Mouse (Mus musculus) gastrocnemius, postnatal 14 days (tissue): Measurements from ENCODE around the gene Brdt. TPM values are rescaled to one million over a fixed set of nuclear protein-coding genes. Genes with fewer than 3 reads are reported as not detected.
A peak's percentile ranks its signal among the peaks of the same experiment; 100 is the strongest.

ENCODE experiments used
- DNase-seq: peaks from one replicate; pipeline ENCODE4 v3.0.0; 2021; ENCODE audit warnings: mixed read lengths
- intact Hi-C: fragments of 180-260 bp; cut with DNase I; formaldehyde crosslinking; loops from one replicate; pipeline ENCODE4 v1.15.1; 2025; ENCODE audit warnings: low total_unique reads
- long read RNA-seq, 2 experiments: library from polyadenylated mRNA; stranded (forward); transcript quantifications; one replicate each; pipeline ENCODE4 v2.0.0; 2021
- total RNA-seq, 2 experiments: library from RNA; stranded (reverse); gene quantifications; 2 replicates each; pipeline ENCODE4 v1.2.3; 2021

Brdt gene
- 1 to 10 TPM; 2.4 TPM for total RNA-seq
- long read RNA-seq, experiment 1, partial matches to known transcripts: 0 of 1 reads
- long read RNA-seq, experiment 1, other reads (novel, unspliced or antisense): 1 of 1 reads
- long read RNA-seq, experiment 2, partial matches to known transcripts: 2 of 2 reads
- long read RNA-seq, experiment 2, other reads (novel, unspliced or antisense): 0 of 2 reads

DNA sequence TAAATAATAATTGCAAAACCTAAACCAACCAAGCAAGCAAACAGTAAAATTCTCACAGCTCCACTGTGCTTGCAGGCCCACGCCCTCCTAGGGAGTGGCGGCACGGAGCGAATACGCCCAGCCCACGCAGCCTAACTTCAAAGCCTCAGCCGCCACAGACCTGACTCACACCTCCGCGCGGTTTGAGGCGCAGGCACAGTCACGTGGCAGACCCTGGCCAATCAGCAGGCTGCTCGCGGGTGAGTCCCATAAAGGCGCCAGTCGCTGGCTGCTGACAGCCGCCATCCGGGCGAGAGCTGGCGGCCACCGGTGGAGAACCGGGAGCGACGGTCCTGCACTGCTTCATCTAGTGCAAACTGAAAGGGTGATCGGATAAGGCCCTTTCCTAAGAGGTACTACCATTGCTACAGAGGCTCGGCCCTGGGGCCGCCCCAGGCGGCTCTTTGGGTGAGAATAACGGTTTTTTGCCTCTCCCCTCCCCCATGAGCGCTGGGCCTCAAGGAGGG is at the start of gene Brdt:
Gene Brdt, plus strand, starts transcription at position 244 of the 506 bp plus-strand sequence.
- DNase-seq: no peak
- intact Hi-C loops: no loop called here

DNA sequence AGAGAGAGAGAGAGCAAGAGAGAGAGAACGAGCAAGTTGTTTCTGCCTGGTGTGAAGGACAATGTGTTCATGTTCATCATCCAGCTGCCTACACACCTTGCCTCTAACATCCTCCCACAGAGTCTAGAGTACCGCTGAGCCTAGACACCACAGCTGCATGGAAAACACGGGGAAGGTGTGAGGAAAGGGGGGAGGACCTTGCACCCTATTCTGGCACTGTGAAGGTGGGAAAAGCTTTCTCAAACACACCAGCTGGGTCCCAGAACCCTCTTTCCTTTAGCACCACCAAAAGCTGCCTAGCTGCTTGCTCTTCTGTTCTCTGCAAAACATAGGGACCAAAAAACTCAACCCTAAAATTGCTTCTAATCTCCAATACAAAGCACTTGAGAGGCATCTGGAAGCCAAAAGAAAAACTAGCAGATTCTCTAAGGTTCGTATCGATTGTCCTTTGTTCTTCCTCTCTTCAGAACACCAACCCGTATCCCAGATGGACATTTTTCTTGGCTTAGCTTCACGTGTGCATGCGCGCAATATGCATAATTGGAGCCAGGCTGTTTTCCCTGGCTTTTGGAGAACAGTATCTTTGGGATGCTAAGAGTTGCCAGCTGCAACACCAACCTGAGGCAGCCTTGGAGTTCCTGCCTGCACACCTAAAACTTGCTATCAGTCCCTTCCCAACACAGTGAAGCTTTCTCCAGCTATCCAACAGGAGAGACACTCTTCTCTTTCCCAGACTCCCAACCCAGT is 48.2 kb upstream of the Brdt start:
- no peak for DNase-seq
- intact Hi-C loops: no loop called here

DNA sequence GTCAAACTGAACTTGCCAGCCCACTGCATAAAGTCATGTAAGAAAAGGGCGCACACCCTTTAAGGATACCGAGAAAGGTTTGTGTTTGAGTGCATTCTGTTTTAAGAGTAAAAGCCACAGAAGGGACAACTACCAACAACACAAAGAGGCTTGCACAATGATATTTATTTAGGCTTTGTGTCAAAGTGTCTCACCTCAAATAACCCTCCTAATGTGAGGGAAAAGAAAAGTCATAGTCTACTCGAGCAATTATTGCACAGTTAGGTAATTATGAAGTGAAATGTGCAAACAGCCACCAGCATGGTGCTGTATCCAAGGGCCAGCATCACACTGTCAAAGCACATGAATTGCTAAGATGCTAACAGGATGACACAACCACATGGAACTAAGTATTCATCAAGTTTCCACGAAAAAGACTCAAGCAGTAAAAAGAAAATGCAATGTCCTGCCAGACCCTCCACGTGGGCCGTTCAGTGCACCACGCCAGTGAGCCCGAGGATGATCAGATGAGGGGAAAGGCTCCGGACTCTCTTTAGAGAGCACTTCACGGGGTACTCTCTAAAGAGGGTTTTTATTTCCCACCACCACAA is 46.9 kb upstream of the Brdt start:
- DNase-seq: peak; percentile 52
- intact Hi-C loops: no loop called here

DNA sequence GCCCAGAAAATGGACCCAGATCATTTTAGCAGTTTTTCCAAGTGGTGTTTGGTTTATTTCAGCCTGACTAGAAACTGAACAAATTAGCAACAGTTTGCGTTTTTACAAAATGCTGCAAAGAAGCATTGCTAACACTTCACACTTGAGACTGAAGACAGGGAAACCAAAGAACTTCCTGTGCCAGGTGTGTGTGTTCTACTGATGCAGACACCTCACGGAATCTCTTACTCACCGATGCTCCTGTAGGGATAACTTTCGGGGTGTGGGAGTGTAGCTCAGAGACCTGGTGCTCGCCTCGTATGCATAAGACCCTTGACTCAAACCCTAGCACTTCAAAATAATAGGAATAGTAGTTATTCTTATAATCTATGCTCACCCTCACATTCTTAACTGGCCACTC is 45.4 kb upstream of the Brdt start:
- no peak for DNase-seq
- intact Hi-C loops: loop anchor here (5.0 kb wide), 1 partner anchor 293 kb away; no protein-coding TSS in a partner anchor

DNA sequence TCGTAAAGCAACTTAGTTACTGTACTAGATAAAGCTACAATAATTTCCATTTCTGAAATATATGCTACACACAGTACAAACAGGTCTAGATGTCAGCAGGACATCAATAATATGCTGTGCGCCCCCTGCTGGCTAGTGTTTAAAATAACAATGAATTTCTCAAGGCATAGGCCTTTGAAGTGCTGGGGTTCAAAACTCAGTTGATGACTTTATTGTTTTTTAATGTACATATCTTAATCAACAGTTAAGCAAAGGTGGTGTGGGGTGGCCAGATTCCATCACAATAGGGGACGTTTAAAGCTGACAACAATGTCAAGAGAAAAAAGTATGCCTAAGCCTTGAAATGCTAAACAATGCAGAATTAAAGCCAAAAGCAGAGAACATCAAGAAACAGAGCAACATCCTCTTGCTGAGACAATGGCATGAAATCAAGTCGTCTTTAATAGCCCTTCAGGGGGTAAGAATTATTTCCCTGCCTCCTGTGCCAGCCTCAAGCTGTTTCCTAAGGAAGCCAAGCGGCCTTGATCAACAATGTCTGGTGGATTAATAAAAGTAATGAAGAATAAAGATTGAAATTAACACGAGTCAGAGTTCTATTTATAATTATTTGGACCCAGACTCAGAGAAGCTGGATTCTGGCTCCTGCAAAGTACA is 43.6 kb upstream of the Brdt start:
- DNase-seq: peak; percentile 77
- intact Hi-C loops: loop anchor here (5.0 kb wide), 1 partner anchor 295 kb away; no protein-coding TSS in a partner anchor

DNA sequence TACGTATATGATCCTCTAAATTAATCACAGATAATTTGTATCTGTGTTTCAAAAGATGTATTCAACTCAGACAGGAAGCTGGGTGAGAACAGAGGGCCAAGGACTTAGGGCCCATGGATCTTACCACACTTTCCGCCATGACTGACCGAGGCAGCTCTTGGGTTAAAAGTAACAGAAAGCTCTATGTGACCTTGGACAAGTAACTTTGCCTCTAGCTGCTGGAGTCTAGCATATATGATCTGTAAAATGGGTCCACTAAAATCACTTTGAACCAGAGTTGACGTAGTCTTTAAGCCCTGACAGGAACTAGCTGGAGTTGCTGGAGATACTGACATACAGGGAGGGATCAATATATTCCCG is 43.1 kb upstream of the Brdt start:
- intact Hi-C loops: loop anchor here (5.0 kb wide), 1 partner anchor 296 kb away; no protein-coding TSS in a partner anchor
- DNase-seq: no peak

DNA sequence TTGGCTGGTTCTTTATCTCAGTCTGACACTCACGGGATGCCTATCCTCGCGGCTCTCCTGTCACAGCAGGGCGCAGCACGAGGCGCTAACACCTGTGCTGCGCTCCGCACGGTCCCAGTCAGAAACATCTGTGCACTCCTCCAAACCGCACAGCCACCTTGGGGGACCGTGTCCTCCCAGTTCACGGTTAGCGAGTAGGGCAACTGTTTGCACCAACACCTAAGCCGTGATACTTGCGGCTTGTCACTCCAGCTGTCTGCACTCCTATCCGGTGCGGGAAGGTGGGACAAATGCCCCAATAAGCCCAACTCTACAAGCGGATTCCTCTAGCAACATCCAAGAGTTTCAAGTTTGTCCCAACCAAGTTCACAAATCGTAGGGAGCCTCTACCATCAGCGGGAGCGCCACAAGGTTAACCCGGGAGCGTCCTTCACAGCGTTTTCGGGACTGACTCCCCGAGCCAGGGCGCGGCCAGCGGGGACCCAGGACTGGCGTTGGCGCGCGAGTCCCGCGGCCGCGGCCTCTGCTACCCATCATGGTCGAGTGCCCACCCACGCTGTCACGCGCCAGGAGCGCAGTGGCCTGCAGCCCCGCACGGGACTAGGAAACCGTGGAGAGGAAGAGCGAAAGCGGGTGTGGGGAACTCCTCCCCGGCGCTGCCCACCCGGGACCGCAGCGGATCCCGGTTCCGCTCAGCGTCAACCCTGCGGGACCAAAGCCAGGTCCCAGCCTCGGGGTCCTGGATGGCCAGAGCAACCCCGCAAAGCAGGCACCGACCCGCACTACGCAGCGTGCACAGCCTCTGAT is 42.3 kb upstream of the Brdt start:
- DNase-seq: peak; percentile 62
- intact Hi-C loops: loop anchor here (5.0 kb wide), 1 partner anchor 296 kb away; no protein-coding TSS in a partner anchor

DNA sequence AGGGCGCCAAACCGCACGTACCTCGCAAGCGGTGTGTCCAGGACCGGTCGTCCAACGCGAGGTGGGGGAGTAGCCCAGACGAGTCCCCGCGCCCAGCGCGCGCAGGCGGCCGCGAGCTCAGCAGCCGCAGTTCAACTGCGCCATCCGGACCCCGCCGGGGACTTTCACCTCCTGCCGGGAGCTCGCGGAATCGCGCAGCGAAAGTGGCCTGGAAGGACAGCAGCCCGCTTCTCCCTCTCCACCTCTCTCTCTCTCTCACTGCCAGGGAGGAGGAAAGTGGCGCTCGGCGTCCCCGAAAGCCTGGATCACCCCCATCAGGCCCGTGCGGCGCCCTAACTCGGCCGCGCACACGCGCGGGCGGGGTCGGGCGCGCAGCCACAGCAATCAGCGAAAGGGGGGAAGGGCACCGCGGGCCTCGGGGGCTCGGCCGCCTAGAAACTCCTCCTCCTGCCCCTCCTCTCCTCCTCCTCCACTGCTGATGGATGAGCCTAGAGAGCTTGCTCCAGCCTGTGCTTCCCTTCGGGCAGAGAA is 41.7 kb upstream of the Brdt start, which contains the start of gene Tgfbr3:
Gene Tgfbr3, minus strand, starts transcription at position 396 of the 531 bp plus-strand sequence.
- intact Hi-C loops: loop anchor here (5.0 kb wide), 1 partner anchor 297 kb away; no protein-coding TSS in a partner anchor

DNA sequence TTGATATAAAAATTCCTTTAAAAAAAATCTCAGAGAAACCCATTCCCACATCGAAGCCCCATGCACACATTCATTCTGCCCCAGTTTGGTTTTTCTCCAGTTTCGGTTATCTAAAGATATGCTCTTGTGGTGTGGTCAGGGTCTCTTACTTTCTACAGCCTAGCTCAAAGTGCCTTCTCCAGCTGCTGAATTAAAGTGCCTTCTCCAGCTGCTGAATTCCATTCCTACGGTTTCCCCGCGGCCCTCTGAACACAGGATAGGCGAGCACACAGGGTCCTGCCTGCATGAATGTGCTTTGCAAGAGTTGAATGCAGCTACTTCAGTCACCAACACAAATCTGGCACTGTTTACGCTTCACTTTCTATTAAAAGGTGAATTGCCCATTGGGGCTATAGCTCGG is 41.0 kb upstream of the Brdt start:
- no peak for DNase-seq
- intact Hi-C loops: loop anchor here (5.0 kb wide), 1 partner anchor 298 kb away; no protein-coding TSS in a partner anchor

More for the DNA sequence above, 41.7 kb upstream of the Brdt start, which contains the start of gene Tgfbr3:
- peak; percentile 89 for DNase-seq

DNA sequence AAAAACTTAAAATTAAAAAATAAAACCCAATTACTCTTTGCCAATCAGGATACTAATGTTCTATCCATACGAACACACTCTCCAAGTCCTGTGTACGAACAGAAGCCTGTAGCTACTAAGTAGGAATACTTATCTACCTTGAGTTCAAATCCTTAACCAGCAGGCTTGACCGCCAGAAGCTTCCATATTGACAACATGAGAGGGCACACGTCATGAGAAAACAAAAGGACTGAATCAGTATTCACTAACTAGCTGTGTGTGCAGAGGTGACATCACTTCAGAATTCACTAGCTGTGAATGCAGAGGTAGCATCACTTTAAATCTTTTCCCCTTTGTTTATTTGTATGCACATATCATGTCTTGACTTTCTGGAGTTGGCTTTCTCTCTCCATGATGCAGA is 36.9 kb upstream of the Brdt start:
- DNase-seq: no peak
- intact Hi-C loops: no loop called here

DNA sequence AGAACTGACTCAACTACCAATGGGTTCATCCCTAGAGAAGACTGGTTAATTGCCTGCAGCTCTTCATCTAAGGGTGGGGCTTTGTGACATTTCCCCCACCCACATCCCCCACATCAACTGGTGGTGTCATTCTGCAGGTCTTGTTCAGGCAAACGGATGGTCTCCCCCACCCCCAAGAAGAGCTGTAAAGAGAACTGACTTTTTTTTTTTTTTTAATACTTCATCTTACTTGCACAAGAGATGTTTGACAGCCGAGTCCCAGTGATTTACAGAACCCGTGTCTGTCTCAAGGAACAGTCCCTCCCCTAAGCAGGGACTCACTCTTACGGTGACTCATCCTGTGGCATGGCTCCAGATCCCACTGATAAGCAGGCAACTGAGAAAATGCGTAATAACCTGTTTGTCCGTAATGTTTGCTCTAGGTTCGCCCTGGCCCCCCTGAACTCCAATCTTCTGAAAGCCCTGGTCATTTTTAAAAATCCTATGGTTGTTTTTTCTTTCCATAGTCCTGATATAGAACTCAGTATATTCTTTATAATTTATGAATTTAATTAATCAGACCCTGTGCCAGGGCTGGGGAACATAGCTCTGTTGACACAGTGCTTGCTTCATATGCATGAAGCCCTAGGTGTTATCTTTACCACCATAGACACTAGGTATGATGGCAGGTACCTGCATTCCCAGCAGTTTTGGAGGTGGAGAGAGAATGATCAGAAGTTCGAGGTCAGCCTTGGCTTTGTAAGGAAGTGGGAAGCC is 35.7 kb upstream of the Brdt start:
- DNase-seq: no peak
- intact Hi-C loops: no loop called here

DNA sequence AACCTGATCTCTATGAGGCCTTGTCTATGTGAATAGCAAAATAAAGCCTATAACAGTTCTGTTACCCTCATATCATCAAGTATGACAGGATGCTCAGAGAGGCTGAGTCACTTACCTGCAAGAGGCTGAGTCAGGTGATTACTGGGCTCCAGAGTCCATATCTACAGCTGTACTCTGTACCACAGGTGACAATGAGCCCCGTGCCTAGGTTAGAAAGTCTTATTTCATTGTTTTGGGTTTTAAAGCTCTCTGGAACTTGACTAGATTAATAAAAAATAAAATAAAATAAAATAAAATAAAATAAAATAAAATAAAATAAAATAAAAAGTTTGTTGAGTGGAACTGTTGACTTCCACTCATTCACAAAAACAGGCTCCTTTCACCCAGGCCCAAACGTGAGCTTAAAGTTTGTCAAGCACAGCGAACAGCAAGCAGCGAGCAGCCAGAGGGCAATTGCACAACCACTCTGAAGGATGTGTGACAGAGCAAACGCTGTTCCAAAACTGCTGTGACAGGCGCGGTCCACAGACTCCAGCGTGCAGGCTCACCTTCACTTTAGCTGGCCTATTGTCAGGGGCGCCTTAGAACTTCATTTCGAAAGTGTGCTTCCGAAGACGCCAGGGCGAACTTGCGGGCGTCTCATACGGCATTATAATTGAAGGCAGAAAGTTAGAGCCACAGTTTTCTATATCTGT is 35.0 kb upstream of the Brdt start:
- intact Hi-C loops: no loop called here
- DNase-seq: no peak

DNA sequence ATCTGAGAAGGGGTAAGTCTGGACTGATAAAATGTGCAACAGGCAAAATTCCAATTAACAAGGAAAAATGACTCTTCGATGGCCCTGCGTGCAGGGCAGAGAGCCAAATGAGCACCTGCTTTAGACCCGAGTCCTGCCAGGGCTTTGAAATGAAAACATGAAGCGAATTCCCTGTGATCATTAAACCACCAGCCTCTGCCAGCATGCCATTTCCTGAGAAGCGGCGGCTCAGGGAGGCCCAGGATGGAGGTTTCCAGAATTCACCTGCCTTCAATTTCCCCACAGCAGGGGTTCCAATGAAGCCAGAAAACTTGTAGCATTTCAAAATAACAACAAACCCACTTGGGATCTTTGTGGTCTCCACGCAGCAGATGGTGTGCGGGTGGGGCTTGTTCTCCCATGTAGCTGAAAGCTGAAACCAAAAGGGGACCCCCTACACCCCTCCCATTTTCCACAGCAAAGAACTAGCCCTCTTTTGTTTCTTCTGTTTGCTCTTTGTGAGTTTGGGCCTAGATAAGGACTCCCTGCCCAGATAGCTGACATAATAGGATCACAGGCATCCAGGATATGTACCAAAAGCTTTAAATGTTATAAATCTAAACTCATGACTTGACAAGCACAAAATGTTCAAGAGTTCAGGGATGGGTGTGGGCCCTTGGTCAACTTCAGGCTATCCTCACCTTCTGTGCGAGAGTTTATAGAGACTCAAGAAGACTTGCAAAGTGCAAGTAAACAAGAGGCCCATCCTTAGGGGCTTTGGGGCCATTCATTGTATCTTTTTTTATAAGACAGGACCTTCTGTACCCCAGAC is 34.2 kb upstream of the Brdt start:
- no peak for DNase-seq
- intact Hi-C loops: no loop called here

DNA sequence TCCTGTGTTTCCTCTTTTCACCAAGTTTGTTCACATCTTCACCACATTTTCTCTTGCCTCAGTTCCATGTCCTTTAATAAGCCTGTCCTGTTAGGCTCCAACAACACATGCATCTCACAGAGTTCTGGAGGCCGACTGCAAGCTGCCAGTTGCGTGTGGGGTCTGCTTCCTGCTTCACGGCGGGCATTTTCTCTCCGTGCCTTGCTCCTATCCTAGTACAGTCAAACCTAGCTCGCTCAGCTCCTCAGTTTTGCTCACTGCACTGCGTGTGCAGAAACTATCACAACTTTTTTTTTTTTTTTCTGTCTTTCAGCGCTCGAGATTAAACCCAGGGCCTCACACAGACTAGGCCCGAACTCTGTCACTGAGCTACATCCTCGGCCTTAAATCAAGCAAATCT is 32.1 kb upstream of the Brdt start:
- no peak for DNase-seq
- intact Hi-C loops: no loop called here

DNA sequence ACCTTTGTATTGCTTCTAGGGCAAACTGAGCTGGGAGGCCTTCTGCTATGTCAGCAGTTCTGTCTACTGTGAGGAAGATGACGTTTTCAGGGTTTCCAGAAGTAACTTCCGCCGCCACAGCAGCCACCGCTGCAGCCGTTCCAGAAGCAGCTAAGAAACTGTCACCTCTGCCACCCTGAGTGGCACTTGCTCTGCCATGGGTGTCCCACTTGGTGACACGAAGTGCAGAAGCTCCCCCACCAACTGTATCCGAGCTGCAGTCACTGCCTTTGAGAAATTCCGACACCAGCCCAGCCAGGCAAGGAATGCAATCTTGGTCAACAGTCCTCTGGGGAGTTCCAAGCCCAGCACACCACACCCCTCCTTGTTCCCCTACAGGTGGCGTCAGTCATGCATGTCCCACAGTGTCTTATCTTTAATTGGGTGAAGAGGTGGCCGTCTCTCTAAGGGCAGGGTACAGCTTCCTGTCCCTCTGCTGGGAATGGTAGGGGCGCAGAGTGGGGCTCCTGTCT is 27.6 kb upstream of the Brdt start:
- intact Hi-C loops: no loop called here

DNA sequence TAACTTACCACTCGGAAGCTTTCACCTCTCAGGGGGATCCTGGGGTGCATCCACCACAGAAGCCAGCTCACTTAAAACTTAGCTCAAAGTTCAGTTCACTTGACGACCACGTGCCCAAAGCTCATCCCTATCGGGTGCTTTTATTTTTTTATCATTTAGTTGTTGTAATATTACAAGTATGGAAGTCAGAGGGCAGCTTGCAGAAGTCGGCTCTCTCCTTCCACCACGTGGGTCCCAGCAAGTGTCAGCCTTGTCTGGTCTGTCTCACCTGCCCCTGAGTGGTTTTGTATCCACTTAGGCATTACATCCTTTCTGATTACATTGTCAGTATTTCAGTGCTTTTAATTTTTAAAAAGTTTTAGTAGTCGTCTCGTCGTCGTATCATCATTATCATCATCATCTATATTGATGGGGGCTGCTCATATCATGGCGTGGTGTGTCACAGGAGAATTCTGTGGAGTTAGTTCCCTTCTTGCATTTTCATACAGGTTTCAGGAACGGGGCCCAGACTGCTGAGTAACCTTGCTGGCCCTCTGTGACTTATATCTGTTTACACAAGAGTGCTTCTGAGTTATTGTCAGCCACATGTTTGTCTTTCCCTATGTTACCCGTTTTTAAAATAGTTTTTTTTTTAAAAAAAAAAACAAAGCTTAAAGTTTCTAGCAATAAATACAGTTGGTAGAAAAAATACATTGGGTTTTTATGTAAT is 26.7 kb upstream of the Brdt start:
- intact Hi-C loops: no loop called here
- DNase-seq: no peak

More for the DNA sequence above, 27.6 kb upstream of the Brdt start:
- no peak for DNase-seq
